Mouse (Mus musculus) embryonic facial prominence, embryonic 15.5 days (tissue): ENCODE measurements around the gene Trex1. TPM values are rescaled to one million over a fixed set of nuclear protein-coding genes. Genes with fewer than 3 reads are reported as not detected.

Experiments used
- ATAC-seq: fragments of 200-750 bp; cut with Nextera tagmentation; 2 replicates; pipeline ENCODE4 v1.8.0; 2017; ENCODE audit warnings: low read depth, moderate TSS enrichment; ENCODE audit not compliant: insufficient number of reproducible peaks, low FRiP score, low TSS enrichment
- H3K27ac ChIP-seq: fragments of 300-500 bp; sonication (generic); replicated peaks from 2 replicates; pipeline ENCODE4 v1.5.1; 2015; ENCODE audit warnings: mild to moderate bottlenecking, inconsistent platforms
- H3K27me3 ChIP-seq: fragments of 300-500 bp; sonication (generic); 2 replicates; pipeline ENCODE4 v1.6.1; 2015; ENCODE audit warnings: inconsistent platforms
- H3K36me3 ChIP-seq: fragments of 300-500 bp; sonication (generic); 2 replicates; pipeline ENCODE4 v1.6.1; 2015; ENCODE audit warnings: mild to moderate bottlenecking, inconsistent platforms
- H3K4me1 ChIP-seq: fragments of 300-500 bp; sonication (generic); 2 replicates; pipeline ENCODE4 v1.6.1; 2015; ENCODE audit warnings: inconsistent platforms
- H3K4me2 ChIP-seq: fragments of 300-500 bp; sonication (generic); replicated peaks from 2 replicates; pipeline ENCODE4 v1.6.1; 2015; ENCODE audit warnings: mild to moderate bottlenecking, inconsistent platforms
- H3K4me3 ChIP-seq: fragments of 300-500 bp; sonication (generic); replicated peaks from 2 replicates; pipeline ENCODE4 v1.5.1; 2015; ENCODE audit warnings: mild to moderate bottlenecking, inconsistent platforms
- H3K9ac ChIP-seq: fragments of 300-500 bp; sonication (generic); 2 replicates; pipeline ENCODE4 v1.6.1; 2015; ENCODE audit warnings: inconsistent platforms
- H3K9me3 ChIP-seq: fragments of 300-500 bp; sonication (generic); replicated peaks from 2 replicates; pipeline ENCODE4 v1.6.1; 2016; ENCODE audit warnings: inconsistent platforms
- WGBS: fragments of 180-500 bp; shearing (Covaris S2); methylation state at CpG from one replicate; pipeline ENCODE4 v1.1.7; 2015; 5-methylcytosine and 5-hydroxymethylcytosine counted together
- polyA plus RNA-seq: library from polyadenylated mRNA; unstranded; fragments of >200 nt; fragmentation: Nextera tagmentation; extraction: Ambion mirVana; gene quantifications from 2 replicates; pipeline ENCODE4 v1.2.1, GENCODE M21; 2015

The Trex1 gene
- polyA plus RNA-seq, 1 experiment from 2014 or later, result 21.0 TPM

DNA sequence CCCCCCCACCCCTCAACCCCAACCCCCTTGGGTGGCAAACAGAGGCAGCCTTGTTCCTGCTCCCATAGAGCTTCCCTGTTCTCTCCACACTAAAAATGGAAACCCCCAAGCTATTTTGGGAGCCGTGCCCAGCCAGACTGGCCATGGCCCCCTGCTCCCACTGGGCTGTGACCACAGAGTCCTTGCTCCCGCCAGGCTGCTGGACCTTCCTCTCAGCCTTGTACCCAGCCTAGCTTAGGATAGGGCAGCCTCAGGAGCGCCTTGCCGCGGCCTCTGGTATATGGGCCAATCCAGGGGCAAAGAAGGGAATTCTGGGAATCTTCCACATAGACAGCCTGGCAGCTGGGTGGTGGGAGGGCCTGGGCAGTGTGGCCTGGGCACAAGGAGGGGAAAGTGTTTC lies 38.3 kb upstream of the Trex1 start:
- Histone ChIP-seq H3K4me1 (peaks cover 64% of the 10 kb centered on the region), H3K27me3 (no peaks in the 10 kb centered on the region), H3K36me3 (peaks cover 14% of the 10 kb centered on the region; the same call in 1 of the 2 replicates), H3K9me3 (no peaks in the 10 kb centered on the region), H3K27ac (peak overlapping the region; percentile 99), H3K9ac (no peak overlapping the region), H3K4me3 (peak overlapping the region; percentile 76), H3K4me2 (peak overlapping the region; percentile 84)
- 0 out of 2 replicates have a peak, but pooled peaks have one; percentile 12 for ATAC-seq
- 42% methylated on average over 5 of the region's 5 CpGs for WGBS

DNA sequence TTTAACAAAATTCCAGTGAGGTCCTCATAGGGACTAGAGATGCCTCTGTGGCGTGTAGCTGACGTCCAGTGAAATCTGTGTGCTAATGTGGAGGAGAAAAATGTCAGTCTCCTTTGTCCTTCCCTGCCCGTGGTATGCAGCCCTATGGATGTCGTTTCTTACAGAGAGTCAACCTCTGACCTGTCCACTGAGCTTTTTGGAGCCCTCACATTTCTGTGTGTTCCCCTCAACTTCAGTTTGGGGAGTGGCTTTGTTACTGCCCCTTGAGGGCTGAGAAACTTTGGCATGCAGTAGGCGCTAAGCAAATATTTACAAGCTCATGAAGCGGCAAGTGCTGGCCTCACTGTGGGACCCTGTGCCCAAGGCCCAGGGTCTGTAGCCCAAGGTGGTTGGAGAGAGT lies 37.8 kb upstream of the Trex1 start:
- no peaks in the 10 kb centered on the region for H3K27me3 ChIP-seq
- H3K4me1 ChIP-seq, result peaks cover 61% of the 10 kb centered on the region
- peak overlapping the region; percentile 84 for H3K4me2 ChIP-seq
- peak overlapping the region; percentile 99 for H3K27ac ChIP-seq
- peak overlapping the region; percentile 76 for H3K4me3 ChIP-seq
- H3K36me3 ChIP-seq, result peaks cover 12% of the 10 kb centered on the region; the same call in 1 of the 2 replicates
- 27% methylated on average over 6 of the region's 6 CpGs for WGBS
- H3K9me3 ChIP-seq, result no peaks in the 10 kb centered on the region
- ATAC-seq, result no peak
- no peak overlapping the region for H3K9ac ChIP-seq

- H3K27me3 ChIP-seq, result no peaks in the 10 kb centered on the region
- H3K4me2 ChIP-seq, result peak overlapping the region; percentile 84
- H3K36me3 ChIP-seq, result peaks cover 12% of the 10 kb centered on the region; the same call in 1 of the 2 replicates
- no peaks in the 10 kb centered on the region for H3K9me3 ChIP-seq
- H3K4me1 ChIP-seq, result peaks cover 61% of the 10 kb centered on the region
- peak overlapping the region; percentile 76 for H3K4me3 ChIP-seq
- H3K27ac ChIP-seq, result peak overlapping the region; percentile 99
- WGBS, result 16% methylated on average over 6 of the region's 6 CpGs
- ATAC-seq, result no peak
- peak overlapping the region; percentile 82; the same call in 1 of the 2 replicates for H3K9ac ChIP-seq
These were observed 37.3 kb upstream of the Trex1 start for GRCm38 (mm10) chr9:109096856-109097255.

DNA sequence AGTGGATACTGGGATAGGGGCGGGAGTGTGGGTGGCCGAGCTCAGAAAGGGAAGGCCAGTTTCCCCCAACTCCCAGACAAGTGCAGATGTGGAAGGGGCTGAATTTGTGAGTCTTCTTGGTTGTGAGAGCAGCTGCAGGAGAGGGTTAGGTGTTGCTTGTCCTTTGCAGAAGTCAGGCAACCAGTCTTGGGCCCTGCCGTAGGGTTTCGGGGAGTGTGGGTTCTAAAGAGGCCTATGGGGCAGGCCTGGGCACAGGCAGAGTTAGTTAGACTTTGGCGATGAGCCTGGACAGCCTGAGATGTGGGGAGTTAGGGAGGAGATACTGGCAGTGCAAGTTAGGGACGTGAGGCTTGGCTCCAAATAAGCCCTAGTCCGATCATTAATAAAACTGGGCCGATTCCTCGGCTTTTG lies 36.7 kb upstream of the Trex1 start:
- H3K9me3 ChIP-seq, result no peaks in the 10 kb centered on the region
- H3K4me1 ChIP-seq, result peaks cover 65% of the 10 kb centered on the region
- 15% methylated on average over 9 of the region's 9 CpGs for WGBS

GRCm38 (mm10) chr9:109095137-109095982 lies 35.8 kb upstream of the Trex1 start, which contains the start of gene Plxnb1:
Plxnb1 (plus strand) TSS chr9:109095389.
- ATAC-seq, result peak; percentile 64
- H3K9me3 ChIP-seq, result no peaks in the 10 kb centered on the region
- H3K36me3 ChIP-seq, result peaks cover 18% of the 10 kb centered on the region; the same call in 1 of the 2 replicates
- H3K4me3 ChIP-seq, result peak within 1 kb of the TSS; percentile 76
- no peaks in the 10 kb centered on the region for H3K27me3 ChIP-seq
- H3K4me1 ChIP-seq, result peaks cover 66% of the 10 kb centered on the region
- peak within 1 kb of the TSS; percentile 82 for H3K9ac ChIP-seq
- H3K27ac ChIP-seq, result peak within 1 kb of the TSS; percentile 99
- peak within 1 kb of the TSS; percentile 84 for H3K4me2 ChIP-seq
- under 1% methylated on average over 87 of the region's 102 CpGs for WGBS

More for the DNA sequence above, 36.7 kb upstream of the Trex1 start:
- H3K27me3 ChIP-seq, result no peaks in the 10 kb centered on the region
- peak overlapping the region; percentile 82 for H3K9ac ChIP-seq
- peak overlapping the region; percentile 84 for H3K4me2 ChIP-seq
- H3K36me3 ChIP-seq, result peaks cover 18% of the 10 kb centered on the region; the same call in 1 of the 2 replicates
- ATAC-seq, result no peak
- H3K4me3 ChIP-seq, result peak overlapping the region; percentile 76
- H3K27ac ChIP-seq, result peak overlapping the region; percentile 99

DNA sequence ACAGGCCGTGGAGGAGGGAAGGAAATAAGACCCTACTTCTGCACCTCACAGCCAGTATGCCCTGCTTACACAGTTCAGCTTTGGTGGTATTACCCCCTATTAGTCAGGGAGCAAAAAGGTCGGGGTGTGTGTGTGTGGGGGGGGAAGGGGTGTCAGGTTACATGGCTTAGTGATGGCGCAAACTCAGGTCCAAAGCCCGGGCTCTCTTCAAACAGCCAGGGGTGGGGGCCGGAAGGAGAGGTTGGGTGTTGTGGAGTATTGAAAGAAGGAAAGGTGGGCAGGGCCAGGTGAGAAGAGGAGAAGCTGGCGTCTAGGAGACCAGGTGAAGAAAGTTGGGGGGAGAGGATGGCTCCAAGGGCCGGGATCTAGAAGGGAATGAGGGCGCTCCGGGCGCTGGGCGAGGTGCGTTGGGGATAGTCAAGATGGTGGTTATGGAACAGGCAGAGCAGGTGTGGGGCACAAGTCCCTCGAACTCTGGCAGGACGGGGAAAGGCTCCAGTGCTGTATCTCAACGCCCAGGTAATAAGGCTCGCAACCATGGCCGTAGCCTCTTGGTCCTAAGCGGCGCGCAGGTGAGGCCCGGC lies 35.1 kb upstream of the Trex1 start:
- no peak for ATAC-seq
- Histone ChIP-seq H3K27ac (peak overlapping the region; percentile 99), H3K4me2 (peak overlapping the region; percentile 84), H3K9ac (peak overlapping the region; percentile 82), H3K27me3 (no peaks in the 10 kb centered on the region), H3K36me3 (0 out of 2 replicates have a peak, but pooled peaks cover 13% of the 10 kb centered on the region), H3K9me3 (no peaks in the 10 kb centered on the region), H3K4me1 (peaks cover 65% of the 10 kb centered on the region), H3K4me3 (peak overlapping the region; percentile 76)
- 1% methylated on average over 21 of the region's 21 CpGs for WGBS

DNA sequence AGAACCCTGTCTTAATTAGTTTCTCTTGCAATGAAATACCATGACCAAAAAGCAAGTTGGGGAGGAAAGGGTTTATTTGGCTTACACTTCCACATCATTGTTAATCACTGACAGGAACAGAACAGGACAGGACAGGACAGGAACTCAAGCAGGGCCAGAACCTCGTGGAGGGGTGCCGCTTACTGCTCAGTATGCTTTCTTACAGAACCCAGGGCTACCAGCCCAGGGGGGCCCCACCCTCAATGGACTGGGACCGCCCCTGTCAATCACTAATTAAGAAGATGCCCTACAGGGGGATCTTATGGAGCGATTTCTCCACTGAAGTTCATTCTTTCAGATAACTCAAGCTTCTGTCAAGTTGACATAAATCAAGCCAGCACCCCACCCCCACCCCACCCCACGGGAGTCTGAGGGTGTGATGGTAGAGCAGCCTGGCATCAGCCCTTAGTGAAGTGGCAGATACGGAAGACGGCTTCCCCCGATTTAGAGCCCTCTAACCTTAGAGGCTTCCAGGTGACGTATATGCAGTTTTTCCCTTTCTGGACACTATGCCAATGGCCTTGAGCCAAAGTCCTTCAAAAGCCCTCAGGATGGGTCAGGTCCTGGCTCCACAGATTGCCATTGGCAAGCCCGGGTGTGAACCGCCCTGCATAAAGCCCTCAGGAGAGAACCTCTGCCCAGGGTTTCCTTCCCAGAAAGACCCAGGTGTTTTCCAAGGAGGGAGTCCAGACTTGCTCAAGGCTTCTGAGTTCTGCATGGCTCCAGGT lies 34.4 kb upstream of the Trex1 start:
- peak overlapping the region; percentile 76 for H3K4me3 ChIP-seq

GRCm38 (mm10) chr9:109092799-109093198 lies 33.3 kb upstream of the Trex1 start:
- Histone ChIP-seq H3K4me1 (peaks cover 53% of the 10 kb centered on the region), H3K4me2 (no peak overlapping the region), H3K27ac (peak overlapping the region; percentile 48; the same call in 1 of the 2 replicates), H3K9ac (no peak overlapping the region), H3K27me3 (no peaks in the 10 kb centered on the region), H3K9me3 (no peaks in the 10 kb centered on the region), H3K36me3 (0 out of 2 replicates have a peak, but pooled peaks cover 18% of the 10 kb centered on the region), H3K4me3 (no peak overlapping the region)
- no peak for ATAC-seq
- 39% methylated on average over 6 of the region's 6 CpGs for WGBS

More for the DNA sequence above, 34.4 kb upstream of the Trex1 start:
- whole genome bisulfite sequencing, result 19% methylated on average over 11 of the region's 11 CpGs
- Histone ChIP-seq H3K27me3 (no peaks in the 10 kb centered on the region), H3K27ac (peak overlapping the region; percentile 99), H3K4me2 (peak overlapping the region; percentile 84), H3K9ac (no peak overlapping the region), H3K9me3 (no peaks in the 10 kb centered on the region), H3K36me3 (0 out of 2 replicates have a peak, but pooled peaks cover 15% of the 10 kb centered on the region), H3K4me1 (peaks cover 59% of the 10 kb centered on the region)
- ATAC-seq, result no peak

- no peak overlapping the region for H3K9ac ChIP-seq
These were observed 32.3 kb upstream of the Trex1 start for GRCm38 (mm10) chr9:109091802-109092201.

GRCm38 (mm10) chr9:109090446-109090845 lies 30.9 kb upstream of the Trex1 start:
- 0 out of 2 replicates have a peak overlapping the region, but pooled peaks have one; percentile 2 for H3K4me2 ChIP-seq
- peak overlapping the region; percentile 63; the same call in 1 of the 2 replicates for H3K27ac ChIP-seq
- peaks cover 34% of the 10 kb centered on the region for H3K4me1 ChIP-seq
- no peaks in the 10 kb centered on the region for H3K27me3 ChIP-seq
- no peaks in the 10 kb centered on the region for H3K9me3 ChIP-seq
- WGBS, result 64% methylated on average over 15 of the region's 15 CpGs
- ATAC-seq, result no peak
- no peak overlapping the region for H3K9ac ChIP-seq
- H3K4me3 ChIP-seq, result no peak overlapping the region
- H3K36me3 ChIP-seq, result 0 out of 2 replicates have a peak, but pooled peaks cover 18% of the 10 kb centered on the region

More at GRCm38 (mm10) chr9:109091802-109092201, 32.3 kb upstream of the Trex1 start:
- H3K27me3 ChIP-seq, result no peaks in the 10 kb centered on the region
- no peaks in the 10 kb centered on the region for H3K9me3 ChIP-seq
- WGBS, result 73% methylated on average over 8 of the region's 8 CpGs
- 0 out of 2 replicates have a peak overlapping the region, but pooled peaks have one; percentile 19 for H3K4me2 ChIP-seq
- 0 out of 2 replicates have a peak, but pooled peaks cover 18% of the 10 kb centered on the region for H3K36me3 ChIP-seq
- H3K4me3 ChIP-seq, result no peak overlapping the region
- ATAC-seq, result no peak
- H3K27ac ChIP-seq, result peak overlapping the region; percentile 12; the same call in 1 of the 2 replicates
- H3K4me1 ChIP-seq, result peaks cover 43% of the 10 kb centered on the region
